Mouse (Mus musculus) CH12.LX (cell line): ENCODE measurements around the gene Caskin1. TPM values are rescaled to one million over a fixed set of nuclear protein-coding genes. Genes with fewer than 3 reads are reported as not detected.

ENCODE experiments used
- DNase-seq: peaks from one replicate; pipeline ENCODE4 v3.0.0-alpha.2; 2013; ENCODE audit errors: extremely low read depth
- H3K27ac ChIP-seq: 2 replicates; pipeline ENCODE4 v1.5.1; 2012; ENCODE audit warnings: low read depth, mild to moderate bottlenecking, control low read depth, moderate library complexity; ENCODE audit not compliant: insufficient read depth
- H3K27me3 ChIP-seq: replicated peaks from 2 replicates; pipeline ENCODE3; 2012; ENCODE audit warnings: inconsistent platforms
- H3K36me3 ChIP-seq, 2 experiments: replicated peaks in 1 of 2; 2 replicates each; pipeline versions ENCODE3 to v1.6.1; 2012; ENCODE audit warnings: inconsistent platforms in 1 of 2, low read length in 1 of 2, mild to moderate bottlenecking in 1 of 2, mixed read lengths in 1 of 2, moderate library complexity in 1 of 2; ENCODE audit not compliant: control insufficient read depth in 1 of 2, insufficient read depth in 1 of 2
- H3K4me1 ChIP-seq, 2 experiments: 2 replicates each; pipeline ENCODE4 v1.6.1; 2012; ENCODE audit warnings: inconsistent platforms in 1 of 2, moderate library complexity in 1 of 2; ENCODE audit not compliant: insufficient read depth in 2 of 2, control insufficient read depth in 1 of 2
- H3K4me2 ChIP-seq: 2 replicates; pipeline ENCODE4 v1.6.1; 2012; ENCODE audit warnings: low read depth, mild to moderate bottlenecking, control low read depth; ENCODE audit not compliant: poor library complexity, insufficient read depth, severe bottlenecking
- H3K4me3 ChIP-seq, 3 experiments: fragments of 150-350 bp in 1 of 3; sonication (generic) in 1 of 3; replicated peaks in 1 of 3; 2 replicates each; pipeline versions ENCODE3 to v1.5.1; 2011 to 2012; ENCODE audit warnings: low read depth in 2 of 3, low read length in 2 of 3, mild to moderate bottlenecking in 2 of 3, moderate library complexity in 2 of 3, control low read depth in 1 of 3, improper control_type of control experiment in 1 of 3, inconsistent platforms in 1 of 3, mixed read lengths in 1 of 3; ENCODE audit not compliant: poor library complexity in 1 of 3
- H3K79me2 ChIP-seq: replicated peaks from 2 replicates; pipeline ENCODE4 v1.6.1; 2012; ENCODE audit warnings: mild to moderate bottlenecking, moderate library complexity; ENCODE audit not compliant: control insufficient read depth, poor library complexity, insufficient read depth, severe bottlenecking; ENCODE audit errors: extremely low read depth
- H3K9ac ChIP-seq: 2 replicates; pipeline ENCODE4 v1.6.1; 2012; ENCODE audit warnings: low read depth, mild to moderate bottlenecking, control low read depth, moderate library complexity; ENCODE audit not compliant: insufficient read depth
- H3K9me3 ChIP-seq: replicated peaks from 2 replicates; pipeline ENCODE3; 2012; ENCODE audit warnings: low read length, inconsistent platforms, mixed read lengths
- CHD1 ChIP-seq: IDR thresholded peaks from 2 replicates; pipeline ENCODE4 v1.6.1; 2012; ENCODE audit warnings: low read depth, low read length, improper control_type of control experiment, inconsistent platforms
- CTCF ChIP-seq, 2 experiments: IDR thresholded peaks in 1 of 2; conservative IDR thresholded peaks in 1 of 2; 2 replicates each; pipeline ENCODE4 v1.5.1; 2011 to 2012; ENCODE audit warnings: low read depth in 2 of 2, low read length in 2 of 2, improper control_type of control experiment in 1 of 2, inconsistent platforms in 1 of 2, mild to moderate bottlenecking in 1 of 2, moderate library complexity in 1 of 2
- E2F4 ChIP-seq: IDR thresholded peaks from 2 replicates; pipeline ENCODE4 v1.6.1; 2011; ENCODE audit warnings: low read depth, low read length, improper control_type of control experiment; ENCODE audit not compliant: insufficient replicate concordance
- ETS1 ChIP-seq: conservative IDR thresholded peaks from 2 replicates; pipeline ENCODE4 v1.6.1; 2012; ENCODE audit warnings: low read depth, mild to moderate bottlenecking, inconsistent platforms, low read length, improper control_type of control experiment, moderate library complexity
- HCFC1 ChIP-seq: IDR thresholded peaks from 2 replicates; pipeline ENCODE4 v1.6.1; 2012; ENCODE audit warnings: low read depth, mild to moderate bottlenecking, inconsistent platforms, low read length, improper control_type of control experiment
- IRF4 ChIP-seq: IDR thresholded peaks from 2 replicates; pipeline ENCODE4 v1.6.1; 2014; ENCODE audit warnings: low read depth, mild to moderate bottlenecking, inconsistent platforms, low read length, improper control_type of control experiment
- JUN ChIP-seq: IDR thresholded peaks from 2 replicates; pipeline ENCODE4 v1.6.1; 2011; ENCODE audit warnings: low read depth, mild to moderate bottlenecking, low read length, improper control_type of control experiment, moderate library complexity; ENCODE audit not compliant: insufficient read depth
- MAFK ChIP-seq: IDR thresholded peaks from 2 replicates; pipeline ENCODE4 v1.6.1; 2011; ENCODE audit warnings: low read length, improper control_type of control experiment; ENCODE audit not compliant: insufficient replicate concordance
- MAX ChIP-seq: IDR thresholded peaks from 2 replicates; pipeline ENCODE4 v1.6.1; 2011; ENCODE audit warnings: low read length, improper control_type of control experiment
- MAZ ChIP-seq: IDR thresholded peaks from 2 replicates; pipeline ENCODE4 v1.6.1; 2012; ENCODE audit warnings: low read depth, mild to moderate bottlenecking, inconsistent platforms, low read length, improper control_type of control experiment, moderate library complexity
- MXI1 ChIP-seq: IDR thresholded peaks from 2 replicates; pipeline ENCODE4 v1.6.1; 2011; ENCODE audit warnings: mild to moderate bottlenecking, low read depth, low read length, improper control_type of control experiment
- NRF1 ChIP-seq: IDR thresholded peaks from 2 replicates; pipeline ENCODE4 v1.6.1; 2014; ENCODE audit warnings: low read depth, mild to moderate bottlenecking, inconsistent platforms, low read length, improper control_type of control experiment, moderate library complexity
- PAX5 ChIP-seq: IDR thresholded peaks from 2 replicates; pipeline ENCODE4 v1.6.1; 2012; ENCODE audit warnings: low read length, inconsistent platforms, mixed read lengths
- POLR2A ChIP-seq: IDR thresholded peaks from 2 replicates; pipeline ENCODE4 v1.6.1; 2011; ENCODE audit warnings: low read depth, mild to moderate bottlenecking, improper control_type of control experiment, low read length
- POLR2AphosphoS2 ChIP-seq: IDR thresholded peaks from 2 replicates; pipeline ENCODE4 v1.6.1; 2011; ENCODE audit warnings: low read depth, low read length, improper control_type of control experiment
- RAD21 ChIP-seq: IDR thresholded peaks from 2 replicates; pipeline ENCODE4 v1.6.1; 2011; ENCODE audit warnings: low read depth, mild to moderate bottlenecking, low read length, improper control_type of control experiment, moderate library complexity
- RCOR1 ChIP-seq: conservative IDR thresholded peaks from 2 replicates; pipeline ENCODE4 v1.6.1; 2012; ENCODE audit warnings: low read depth, mild to moderate bottlenecking, inconsistent platforms, low read length, improper control_type of control experiment
- SIN3A ChIP-seq: IDR thresholded peaks from 2 replicates; pipeline ENCODE4 v1.6.1; 2012; ENCODE audit warnings: low read length, improper control_type of control experiment, inconsistent platforms
- UBTF ChIP-seq: IDR thresholded peaks from 2 replicates; pipeline ENCODE4 v1.6.1; 2012; ENCODE audit warnings: low read depth, mild to moderate bottlenecking, inconsistent platforms, low read length, improper control_type of control experiment, moderate library complexity
- USF2 ChIP-seq: conservative IDR thresholded peaks from 2 replicates; pipeline ENCODE4 v1.6.1; 2011; ENCODE audit warnings: low read depth, low read length, improper control_type of control experiment
- ZMIZ1 ChIP-seq: IDR thresholded peaks from 2 replicates; pipeline ENCODE4 v1.6.1; 2012; ENCODE audit warnings: low read depth, mild to moderate bottlenecking, inconsistent platforms, low read length, improper control_type of control experiment
- dilution Hi-C: fragments of 300-500 bp; cut with MboI; formaldehyde crosslinking; loops from 2 replicates; pipeline ENCODE4 v1.14.3; 2020; ENCODE audit warnings: low sequenced_read_pairs; ENCODE audit not compliant: extremely low pct_unique_long_range_greater_than_20kb, extremely low pct_ligation_motif_present
- in situ Hi-C: fragments of 300-500 bp; cut with MboI; formaldehyde crosslinking; loops from 3 replicates; pipeline ENCODE4 v1.14.3; 2019; ENCODE audit warnings: low sequenced_read_pairs, low pct_ligation_motif_present, low pct_unique_long_range_greater_than_20kb, mixed read lengths
- polyA plus RNA-seq: library from polyadenylated mRNA; unstranded; fragments of >175 nt; gene quantifications from 2 replicates; pipeline ENCODE4 v1.2.1, GENCODE M21; 2012; ENCODE audit warnings: low read depth; ENCODE audit not compliant: insufficient read length
- total RNA-seq, 2 experiments: library from RNA; depleted of rRNA; stranded (reverse); fragments of 300-350 nt in 1 of 2; fragments of >200 nt in 1 of 2; gene quantifications; 2 replicates each; pipeline ENCODE4 v1.2.3; 2012 to 2014

Gene Caskin1
- total and polyA plus RNA-seq, 3 experiments = 0.08 to 0.71 TPM; not detected in 1

DNA sequence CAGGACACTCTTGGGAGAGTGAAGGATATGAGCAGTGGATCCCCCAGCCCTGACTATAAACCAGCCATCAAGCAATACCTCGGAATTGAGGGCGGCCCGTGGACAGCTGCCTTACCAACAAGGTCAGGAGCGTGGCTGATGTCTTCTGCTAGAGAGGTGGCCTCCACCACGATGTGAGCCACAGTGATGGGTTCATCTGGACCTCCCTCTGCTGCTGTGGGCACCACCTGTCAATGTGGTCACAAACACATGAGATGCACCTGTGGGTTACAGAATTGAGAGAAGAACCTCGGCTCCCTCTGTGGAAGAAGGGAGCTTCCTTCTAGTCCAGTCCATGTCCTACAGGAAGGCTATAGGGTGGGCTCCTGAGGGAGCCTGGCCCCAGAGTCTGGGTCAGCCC, 38.9 kb upstream of the Caskin1 start:
- no peaks in the 10 kb centered on the region for H3K9me3 ChIP-seq
- H3K27ac ChIP-seq = no peak overlapping the region
- dilution Hi-C loops = no loop called here
- no peak overlapping the region for H3K9ac ChIP-seq
- H3K4me3 ChIP-seq = no peak overlapping the region
- H3K79me2 ChIP-seq = peaks cover 15% of the 10 kb centered on the region
- H3K36me3 ChIP-seq = peaks cover 65 to 80% of the 10 kb centered on the region in 2 experiments
- TF ChIP-seq RAD21 (no peak), POLR2AphosphoS2 (no peak), SIN3A (no peak), RCOR1 (no peak), POLR2A (no peak), USF2 (no peak), HCFC1 (no peak), NRF1 (no peak), MAFK (no peak), E2F4 (no peak), MAX (no peak), UBTF (no peak), JUN (no peak)
- TF ChIP-seq, all 38 proteins: peak for 0
- peaks cover 3 to 40% of the 10 kb centered on the region in 2 experiments; a peak in 3 of 4 replicates for H3K4me1 ChIP-seq
- no peak overlapping the region for H3K4me2 ChIP-seq
- no peaks in the 10 kb centered on the region for H3K27me3 ChIP-seq
- DNase-seq = no peak
- in situ Hi-C loops = no loop called here

DNA sequence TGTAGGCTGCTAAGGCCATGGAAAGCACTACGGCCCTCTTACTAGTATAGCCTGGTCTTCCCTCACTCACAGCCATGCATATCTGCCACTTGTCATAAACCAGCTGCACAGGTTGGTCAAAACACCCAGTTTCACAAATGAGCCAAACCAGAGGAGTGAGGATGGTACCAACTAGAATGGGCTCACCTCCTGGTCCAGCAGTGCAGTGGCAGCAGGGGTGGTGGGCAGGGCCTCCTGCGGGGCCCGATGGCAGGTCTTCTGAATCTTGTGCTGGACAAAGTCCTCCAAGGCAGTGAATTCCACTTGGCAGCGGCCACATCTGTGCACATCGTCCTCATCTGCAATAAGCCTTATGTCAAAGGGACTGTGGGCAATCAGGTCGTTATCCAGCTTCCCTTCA, 37.2 kb upstream of the Caskin1 start:
- no peak overlapping the region for H3K27ac ChIP-seq
- H3K4me3 ChIP-seq = no peak overlapping the region
- peaks cover 48 to 63% of the 10 kb centered on the region in 2 experiments for H3K36me3 ChIP-seq
- dilution Hi-C loops (no loop called here), in situ Hi-C loops (no loop called here)
- no peak overlapping the region for H3K4me2 ChIP-seq
- no peaks in the 10 kb centered on the region for H3K27me3 ChIP-seq
- no peaks in the 10 kb centered on the region for H3K9me3 ChIP-seq
- H3K4me1 ChIP-seq = peaks cover 3 to 45% of the 10 kb centered on the region in 2 experiments; a peak in 3 of 4 replicates
- no peak for TF ChIP-seq USF2
- TF ChIP-seq ZMIZ1 = no peak
- TF ChIP-seq MXI1 = no peak
- TF ChIP-seq CHD1 = no peak
- no peak for TF ChIP-seq UBTF
- TF ChIP-seq ETS1 = no peak
- TF ChIP-seq PAX5 = no peak
- no peak for TF ChIP-seq CTCF (conservative IDR thresholded peaks at IDR 0.05 in 1 of 2, IDR thresholded peaks at IDR 0.05 in 1 of 2; ENCODE audit: low read depth in 2 of 2, low read length in 2 of 2)
- no peak for TF ChIP-seq IRF4
- TF ChIP-seq POLR2A = no peak
- no peak for TF ChIP-seq MAZ
- no peak for TF ChIP-seq HCFC1
- no peak for TF ChIP-seq RAD21
- TF ChIP-seq JUN = no peak
- no peak for DNase-seq
- no peak overlapping the region for H3K9ac ChIP-seq
- H3K79me2 ChIP-seq = peaks cover 15% of the 10 kb centered on the region
